In genomic region chr8:127491963-127492362, GRCm38 (mm10) we compare ENCODE assay signal across 14 mouse cellular contexts.
"Had no signal": no experiment of that assay in that cellular context is flagged by ENCODE, and none has a peak within 500 bp of the region (broad histone marks: within the 10 kb centered on the region; RNA-seq: fewer than 3 reads in every experiment).

No protein-coding gene starts in this region.

- DNase-seq: kidney, postnatal 14 days; kidney, postnatal 4 days; layer of hippocampus, postnatal 36 days; liver, embryonic 13.5 days; lung, adult 2 months; lung, postnatal 14 days; lung, postnatal 4 days; thymus, adult 18-20 months; thymus, postnatal 36 days had no signal

- H3K36me3 ChIP-seq: liver, embryonic 13.5 days; midbrain, embryonic 12.5 days; neural tube, embryonic 13.5 days had no signal

- H3K4me3 ChIP-seq: left cerebral cortex, adult 2 months; liver, embryonic 13.5 days; midbrain, embryonic 12.5 days; myocyte; neural tube, embryonic 13.5 days had no signal

- ATAC-seq: midbrain, embryonic 16.5 days had no signal

- H3K9ac ChIP-seq: liver, embryonic 13.5 days; midbrain, embryonic 12.5 days; neural tube, embryonic 13.5 days had no signal

- H3K4me2 ChIP-seq: liver, embryonic 13.5 days; midbrain, embryonic 12.5 days; neural tube, embryonic 13.5 days had no signal

- H3K9me3 ChIP-seq: liver, embryonic 13.5 days; midbrain, embryonic 12.5 days; neural tube, embryonic 13.5 days had no signal

- H3K4me1 ChIP-seq: liver, embryonic 13.5 days had no signal

- H3K27me3 ChIP-seq: liver, embryonic 13.5 days; midbrain, embryonic 12.5 days; neural tube, embryonic 13.5 days had no signal

- H3K27ac ChIP-seq: left cerebral cortex, adult 2 months; liver, embryonic 13.5 days; midbrain, embryonic 12.5 days; neural tube, embryonic 13.5 days had no signal
